Mouse (Mus musculus) liver, embryonic 14.5 days (tissue): Measurements from ENCODE around the gene Vipas39.

Experiments used
- CTCF ChIP-seq: IDR thresholded peaks from 2 replicates; pipeline ENCODE4 v1.5.1; 2016; ENCODE audit warnings: antibody characterized with exemption, low read depth, control low read depth
- EP300 ChIP-seq: IDR thresholded peaks from 2 replicates; pipeline ENCODE4 v1.6.1; 2016; ENCODE audit warnings: antibody characterized with exemption, low read depth

DNA sequence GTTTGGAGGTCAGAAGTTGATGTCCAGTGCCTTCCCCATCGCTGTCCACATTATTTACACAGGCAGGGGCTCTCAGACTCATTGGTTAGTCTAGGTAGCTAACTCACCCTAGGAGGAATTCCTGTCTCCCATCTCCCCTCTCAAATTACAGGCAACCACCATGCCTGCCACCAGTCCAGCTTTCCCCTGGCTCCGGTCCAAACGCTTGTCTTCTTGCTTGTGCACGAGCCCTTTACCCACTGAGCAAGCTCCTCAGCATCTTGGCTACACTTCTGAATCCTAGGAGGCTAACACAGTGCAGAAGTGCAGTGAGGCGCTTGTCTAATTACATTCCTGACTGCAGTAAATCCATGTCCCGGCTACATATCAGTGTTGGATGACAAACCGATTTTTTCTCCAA lies 46.7 kb downstream of the Vipas39 start:
- TF ChIP-seq CTCF (no peak), EP300 (no peak)
